Mouse (Mus musculus): ENCODE data around the gene Nkx6-2.

- TF ChIP-seq CTCF (IDR thresholded peaks at IDR 0.05; ENCODE audit: borderline replicate concordance, control insufficient read depth, extremely low read depth, insufficient read depth, low read length, poor library complexity) (no peak), POLR2A (IDR thresholded peaks at IDR 0.05; ENCODE audit: control insufficient read depth, extremely low read depth, insufficient read depth, low read length, poor library complexity) (no peak)
Measured at GRCm38 (mm10) chr7:139585183-139585821, 2.7 kb upstream of the Nkx6-2 start.
